Mouse (Mus musculus) cortical plate, adult 2 months (tissue): Measurements from ENCODE around the gene Nxph1.

ENCODE experiments used
- CTCF ChIP-seq: fragments of 200-500 bp; IDR thresholded peaks from 2 replicates; pipeline ENCODE4 v1.5.1; 2011; ENCODE audit warnings: mild to moderate bottlenecking, control low read depth, low read length; ENCODE audit not compliant: insufficient read depth; ENCODE audit errors: extremely low read depth
- POLR2A ChIP-seq: fragments of 200-500 bp; IDR thresholded peaks from 2 replicates; pipeline ENCODE4 v1.6.1; 2011; ENCODE audit warnings: mild to moderate bottlenecking, low read length, control low read depth; ENCODE audit not compliant: insufficient read depth; ENCODE audit errors: extremely low read depth

- TF ChIP-seq POLR2A (no peak), CTCF (no peak)
These were observed 11.6 kb downstream of the Nxph1 start for GRCm38 (mm10) chr6:8959810-8960209.
